Mouse (Mus musculus): ENCODE measurements around the gene Atf6b. TPM values are rescaled to one million over a fixed set of nuclear protein-coding genes. Genes with fewer than 3 reads are reported as not detected.

The Atf6b gene
- polyA plus RNA-seq, 1 experiment from 2014 or later, result 42.5 TPM

DNA sequence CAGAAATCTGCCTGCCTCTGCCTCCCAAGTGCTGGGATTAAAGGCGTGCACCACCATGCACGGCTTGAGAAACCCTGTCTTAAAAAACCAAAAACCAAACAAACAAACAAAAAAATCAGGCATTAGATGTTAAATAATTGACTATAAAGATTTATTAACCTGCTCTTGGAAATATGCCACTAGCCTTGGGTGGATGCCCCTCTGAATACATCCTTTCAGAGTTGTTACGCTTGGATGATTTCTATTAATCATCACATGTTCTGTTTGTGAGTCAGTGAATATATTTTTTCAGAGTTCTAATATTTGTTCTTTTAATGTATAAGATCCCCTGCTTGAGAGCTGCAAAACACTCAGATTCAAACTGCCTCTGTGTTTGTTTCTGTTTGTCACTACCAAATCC, 22.0 kb upstream of the Atf6b start:
- Histone ChIP-seq H3K4me1 (ENCODE audit: insufficient read depth, low read depth, low read length) (peaks cover 21% of the 10 kb centered on the region; the same call in 1 of the 2 replicates), H3K4me2 (replicated peaks; ENCODE audit: low read depth, low read length) (no peak overlapping the region), H3K4me3 (ENCODE audit: low read depth, low read length) (no peak overlapping the region), H3K9me3 (ENCODE audit: low read length) (no peaks in the 10 kb centered on the region), H3K36me3 (ENCODE audit: insufficient read depth, low read length) (no peaks in the 10 kb centered on the region; the same call in 1 of the 2 replicates), H3K27me3 (replicated peaks; ENCODE audit: insufficient read depth, low read length) (peaks cover 5% of the 10 kb centered on the region), H3K27ac (ENCODE audit: low read length) (no peak overlapping the region), H3K9ac (replicated peaks; ENCODE audit: low read depth) (no peak overlapping the region)
- ATAC-seq (no peak), DNase-seq (ENCODE audit: low spot score) (no peak)
- TF ChIP-seq CTCF (IDR thresholded peaks at IDR 0.05) (no peak), EP300 (IDR thresholded peaks at IDR 0.05) (no peak)
- WGBS, result 97% methylated on average over 3 of the region's 3 CpGs

- H3K27me3 ChIP-seq (replicated peaks; ENCODE audit: insufficient read depth, low read length), result peaks cover 17% of the 10 kb centered on the region
- H3K4me2 ChIP-seq (replicated peaks; ENCODE audit: low read depth, low read length), result peak overlapping the region; percentile 62
- DNase-seq (ENCODE audit: low spot score) (no peak), ATAC-seq (no peak)
- peak overlapping the region; percentile 88; the same call in 1 of the 2 replicates for H3K27ac ChIP-seq (ENCODE audit: low read length)
- TF ChIP-seq EP300 (IDR thresholded peaks at IDR 0.05), result no peak
- 49% methylated on average over 16 of the region's 16 CpGs for WGBS
- H3K9me3 ChIP-seq (ENCODE audit: low read length), result no peaks in the 10 kb centered on the region
- H3K36me3 ChIP-seq (ENCODE audit: insufficient read depth, low read length), result no peaks in the 10 kb centered on the region; the same call in 1 of the 2 replicates
- peak overlapping the region; percentile 62; the same call in 1 of the 2 replicates for H3K9ac ChIP-seq (replicated peaks; ENCODE audit: low read depth)
- H3K4me3 ChIP-seq (ENCODE audit: low read depth, low read length), result peak overlapping the region; percentile 60
- H3K4me1 ChIP-seq (ENCODE audit: insufficient read depth, low read depth, low read length), result peaks cover 21% of the 10 kb centered on the region; the same call in 1 of the 2 replicates
Measured at GRCm38 (mm10) chr17:34626062-34626772, 20.7 kb upstream of the Atf6b start.

GRCm38 (mm10) chr17:34626773-34627092, 20.2 kb upstream of the Atf6b start:
- Histone ChIP-seq H3K27me3 (replicated peaks; ENCODE audit: insufficient read depth, low read length) (peaks cover 22% of the 10 kb centered on the region), H3K27ac (ENCODE audit: low read length) (peak overlapping the region; percentile 88), H3K4me1 (ENCODE audit: insufficient read depth, low read depth, low read length) (peaks cover 21% of the 10 kb centered on the region; the same call in 1 of the 2 replicates), H3K9ac (replicated peaks; ENCODE audit: low read depth) (peak overlapping the region; percentile 62; the same call in 1 of the 2 replicates), H3K4me3 (ENCODE audit: low read depth, low read length) (peak overlapping the region; percentile 60), H3K9me3 (ENCODE audit: low read length) (no peaks in the 10 kb centered on the region), H3K4me2 (replicated peaks; ENCODE audit: low read depth, low read length) (peak overlapping the region; percentile 62), H3K36me3 (ENCODE audit: insufficient read depth, low read length) (no peaks in the 10 kb centered on the region; the same call in 1 of the 2 replicates)
- 0 out of 2 replicates have a peak, but pooled peaks have one; percentile 19 for ATAC-seq
- DNase-seq (ENCODE audit: low spot score), result peak; percentile 67
- 1% methylated on average over 18 of the region's 18 CpGs for WGBS
- TF ChIP-seq CTCF (IDR thresholded peaks at IDR 0.05), result peak; percentile 66
- TF ChIP-seq EP300 (IDR thresholded peaks at IDR 0.05), result no peak

GRCm38 (mm10) chr17:34627093-34627942, 19.6 kb upstream of the Atf6b start:
- no peaks in the 10 kb centered on the region; the same call in 1 of the 2 replicates for H3K36me3 ChIP-seq (ENCODE audit: insufficient read depth, low read length)
- peak overlapping the region; percentile 90 for H3K27ac ChIP-seq (ENCODE audit: low read length)
- peak overlapping the region; percentile 60 for H3K4me3 ChIP-seq (ENCODE audit: low read depth, low read length)
- WGBS, result under 1% methylated on average over 32 of the region's 45 CpGs
- H3K27me3 ChIP-seq (replicated peaks; ENCODE audit: insufficient read depth, low read length), result peaks cover 23% of the 10 kb centered on the region
- peaks cover 21% of the 10 kb centered on the region; the same call in 1 of the 2 replicates for H3K4me1 ChIP-seq (ENCODE audit: insufficient read depth, low read depth, low read length)
- H3K9me3 ChIP-seq (ENCODE audit: low read length), result no peaks in the 10 kb centered on the region
- DNase-seq (ENCODE audit: low spot score) (peak; percentile 94), ATAC-seq (peak; percentile 86)
- no peak; the same call in 1 of the 2 replicates for TF ChIP-seq CTCF (IDR thresholded peaks at IDR 0.05)
- peak overlapping the region; percentile 62 for H3K4me2 ChIP-seq (replicated peaks; ENCODE audit: low read depth, low read length)
- H3K9ac ChIP-seq (replicated peaks; ENCODE audit: low read depth), result peak overlapping the region; percentile 62

DNA sequence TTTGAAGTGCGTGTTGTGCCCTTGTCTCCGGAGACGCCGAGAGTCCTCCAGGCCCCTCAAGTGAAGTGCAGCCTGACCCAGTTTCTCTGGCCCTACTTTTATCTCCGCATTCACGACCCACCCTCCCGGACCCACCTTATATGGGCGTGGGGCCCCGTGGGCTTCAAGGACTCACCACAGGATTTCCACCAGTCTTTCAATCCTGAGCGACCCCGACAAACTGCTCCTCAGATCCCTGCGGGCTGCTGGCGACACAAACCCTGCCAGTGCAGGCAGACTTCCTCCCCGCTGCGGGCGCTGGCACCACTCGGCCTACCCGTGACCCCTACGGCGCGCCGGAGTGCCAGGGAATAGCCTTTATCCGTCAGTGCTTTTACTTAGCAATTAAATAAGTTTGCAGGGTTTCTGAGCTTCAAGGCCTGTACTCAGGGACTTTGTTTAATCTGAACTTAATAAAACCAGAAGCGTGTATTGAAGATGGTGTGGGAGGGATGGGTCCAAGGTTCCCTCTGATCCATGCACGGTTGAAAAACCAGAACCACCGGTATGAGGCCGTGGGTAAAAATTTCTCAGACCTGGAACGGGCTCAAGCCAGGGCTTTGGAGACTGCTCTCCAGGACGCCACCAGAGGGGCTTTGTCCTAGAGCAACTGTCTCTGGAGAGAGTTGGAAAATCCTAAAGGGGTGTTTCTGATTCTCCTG, 18.9 kb upstream of the Atf6b start, which contains the start of gene Ppt2:
TSS of gene Ppt2 (minus strand) at position 568 of the 701 bp plus-strand sequence.
- ATAC-seq (peak; percentile 32), DNase-seq (ENCODE audit: low spot score) (no peak)
- H3K9me3 ChIP-seq (ENCODE audit: low read length), result no peaks in the 10 kb centered on the region
- peak within 1 kb of the TSS; percentile 90 for H3K27ac ChIP-seq (ENCODE audit: low read length)
- WGBS, result 5% methylated on average over 29 of the region's 29 CpGs
- H3K4me2 ChIP-seq (replicated peaks; ENCODE audit: low read depth, low read length), result peak within 1 kb of the TSS; percentile 62
- H3K9ac ChIP-seq (replicated peaks; ENCODE audit: low read depth), result peak within 1 kb of the TSS; percentile 46
- peaks cover 21% of the 10 kb centered on the region; the same call in 1 of the 2 replicates for H3K4me1 ChIP-seq (ENCODE audit: insufficient read depth, low read depth, low read length)
- no peaks in the 10 kb centered on the region for H3K36me3 ChIP-seq (ENCODE audit: insufficient read depth, low read length)
- 0 out of 2 replicates have a peak, but pooled peaks have one; percentile 7 for TF ChIP-seq CTCF (IDR thresholded peaks at IDR 0.05)
- TF ChIP-seq EP300 (IDR thresholded peaks at IDR 0.05), result peak; percentile 52; the same call in 1 of the 2 replicates
- peaks cover 26% of the 10 kb centered on the region for H3K27me3 ChIP-seq (replicated peaks; ENCODE audit: insufficient read depth, low read length)
- H3K4me3 ChIP-seq (ENCODE audit: low read depth, low read length), result peak within 1 kb of the TSS; percentile 60
